Mouse (Mus musculus): ENCODE data around the gene Car1.

GRCm38 (mm10) chr3:14839466-14840118 is 31.4 kb upstream of the Car1 start:
- TF ChIP-seq RAD21 (IDR thresholded peaks at IDR 0.05; ENCODE audit: low read depth, low read length), result no peak
- TF ChIP-seq E2F4 (IDR thresholded peaks at IDR 0.05; ENCODE audit: borderline replicate concordance, low read depth, low read length), result no peak
- TF ChIP-seq POLR2AphosphoS5 (IDR thresholded peaks at IDR 0.05; ENCODE audit: borderline replicate concordance, low read depth, low read length), result no peak
- no peak for TF ChIP-seq CTCF (IDR thresholded peaks at IDR 0.05 in 2 of 3, conservative IDR thresholded peaks at IDR 0.05 in 1 of 3; ENCODE audit: control insufficient read depth in 1 of 3, insufficient read depth in 1 of 3, low read depth in 2 of 3, low read length in 3 of 3, poor library complexity in 1 of 3, severe bottlenecking in 1 of 3)
- no peak for TF ChIP-seq USF1 (IDR thresholded peaks at IDR 0.05; ENCODE audit: low read depth, low read length)
- no peak for TF ChIP-seq CHD2 (IDR thresholded peaks at IDR 0.05; ENCODE audit: low read length)
- no peak for TF ChIP-seq BHLHE40 (IDR thresholded peaks at IDR 0.05; ENCODE audit: borderline replicate concordance, low read depth, low read length)
- no peak for TF ChIP-seq GATA1 (IDR thresholded peaks at IDR 0.05; ENCODE audit: low read depth, low read length)
- no peak for TF ChIP-seq TBP (IDR thresholded peaks at IDR 0.05; ENCODE audit: low read depth, low read length)
- no peak for TF ChIP-seq SIN3A (IDR thresholded peaks at IDR 0.05; ENCODE audit: low read length)
- no peak for TF ChIP-seq TCF12 (IDR thresholded peaks at IDR 0.05; ENCODE audit: low read depth, low read length)
